Mouse (Mus musculus) stomach, postnatal 0 days (tissue): ENCODE results near the gene Prps1l3.

ENCODE experiments used
- CTCF ChIP-seq: IDR thresholded peaks from 2 replicates; pipeline ENCODE4 v1.5.1; 2016; ENCODE audit warnings: antibody characterized with exemption, low read depth, mild to moderate bottlenecking, moderate library complexity
- EP300 ChIP-seq: optimal IDR thresholded peaks from 2 replicates; pipeline ENCODE3; 2016; ENCODE audit warnings: antibody characterized with exemption

DNA sequence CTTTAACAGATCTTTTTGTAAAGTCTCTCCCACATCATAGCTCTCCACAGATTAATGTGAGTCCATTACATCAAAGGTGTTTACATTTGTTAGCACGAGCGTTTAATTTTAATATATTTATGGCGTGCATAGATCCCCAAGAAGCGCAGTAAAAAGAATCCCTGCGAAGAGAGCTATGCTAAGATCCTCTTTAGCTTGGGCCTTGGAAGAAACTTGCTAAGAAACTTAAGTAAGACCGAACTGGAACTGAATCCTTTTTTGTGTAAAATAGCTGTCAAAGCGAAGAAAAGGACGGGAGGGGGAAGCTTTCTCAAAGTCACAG is 34.0 kb upstream of the Prps1l3 start:
- TF ChIP-seq EP300 (no peak), CTCF (no peak)
